ENCODE assay signal across 18 mouse cellular contexts in genomic region chr2:181322136-181322535, GRCm38 (mm10). TPM values are rescaled to one million over a fixed set of nuclear protein-coding genes. Genes with fewer than 3 reads are reported as not detected.
"Had no signal": no experiment of that assay in that cellular context is flagged by ENCODE, and none has a peak within 500 bp of the region (broad histone marks: within the 10 kb centered on the region; RNA-seq: fewer than 3 reads in every experiment).

No protein-coding gene starts in this region.

- DNase-seq: liver, postnatal 0 days; lung, adult 2 months; lung, postnatal 14 days; lung, postnatal 36 days; right cerebral cortex, postnatal 14 days; thymus, adult 18-20 months; thymus, postnatal 14 days; thymus, postnatal 36 days had no signal

- H3K4me3 ChIP-seq: lung, embryonic 15.5 days; megakaryocyte, embryonic 14.5 days; midbrain, embryonic 13.5 days; midbrain, embryonic 15.5 days; neural tube, embryonic 12.5 days; stomach, embryonic 15.5 days had no signal

- H3K9me3 ChIP-seq: lung, embryonic 15.5 days; megakaryocyte, embryonic 14.5 days; midbrain, embryonic 13.5 days; midbrain, embryonic 15.5 days; neural tube, embryonic 12.5 days; stomach, embryonic 15.5 days had no signal

- H3K27ac ChIP-seq: lung, embryonic 15.5 days; macrophage; midbrain, embryonic 13.5 days; midbrain, embryonic 15.5 days; neural tube, embryonic 12.5 days; stomach, embryonic 15.5 days; stomach, postnatal 0 days had no signal

- H3K27me3 ChIP-seq: lung, embryonic 15.5 days; midbrain, embryonic 13.5 days; midbrain, embryonic 15.5 days; neural tube, embryonic 12.5 days; stomach, embryonic 15.5 days had no signal

RNA-seq across cellular contexts. Expression of gene Stmn3, which starts 7.8 kb away (rescaled TPM):
- polyA plus RNA-seq: liver, postnatal 0 days; macrophage; spleen, adult 2 months; testis, adult 2 months had no signal
